Mouse (Mus musculus) intestine, embryonic 15.5 days (tissue): ENCODE data around the gene Taar3. TPM values are rescaled to one million over a fixed set of nuclear protein-coding genes. Genes with fewer than 3 reads are reported as not detected.

Source experiments
- ATAC-seq: fragments of 200-750 bp; cut with Nextera tagmentation; 2 replicates; pipeline ENCODE4 v1.8.0; 2017; ENCODE audit warnings: moderate TSS enrichment, moderate library complexity
- H3K27ac ChIP-seq: fragments of 300-500 bp; sonication (generic); 2 replicates; pipeline ENCODE4 v1.5.1; 2015; ENCODE audit warnings: mild to moderate bottlenecking, inconsistent platforms
- H3K27me3 ChIP-seq: fragments of 300-500 bp; sonication (generic); replicated peaks from 2 replicates; pipeline ENCODE4 v1.6.1; 2015; ENCODE audit warnings: inconsistent platforms
- H3K36me3 ChIP-seq: fragments of 300-500 bp; sonication (generic); 2 replicates; pipeline ENCODE4 v1.6.1; 2015; ENCODE audit warnings: inconsistent platforms
- H3K4me1 ChIP-seq: fragments of 300-500 bp; sonication (generic); replicated peaks from 2 replicates; pipeline ENCODE4 v1.6.1; 2015; ENCODE audit warnings: inconsistent platforms
- H3K4me2 ChIP-seq: fragments of 300-500 bp; sonication (generic); replicated peaks from 2 replicates; pipeline ENCODE4 v1.6.1; 2015; ENCODE audit warnings: mild to moderate bottlenecking, inconsistent platforms
- H3K4me3 ChIP-seq: fragments of 300-500 bp; sonication (generic); replicated peaks from 2 replicates; pipeline ENCODE4 v1.5.1; 2015; ENCODE audit warnings: inconsistent platforms
- H3K9ac ChIP-seq: fragments of 300-500 bp; sonication (generic); 2 replicates; pipeline ENCODE4 v1.6.1; 2015; ENCODE audit warnings: inconsistent platforms
- H3K9me3 ChIP-seq: fragments of 300-500 bp; sonication (generic); 2 replicates; pipeline ENCODE4 v1.6.1; 2016; ENCODE audit warnings: inconsistent platforms
- whole genome bisulfite sequencing: fragments of 180-500 bp; shearing (Covaris S2); methylation state at CpG from one replicate; pipeline ENCODE4 v1.1.7; 2015; 5-methylcytosine and 5-hydroxymethylcytosine counted together
- polyA plus RNA-seq: library from polyadenylated mRNA; unstranded; fragments of >200 nt; fragmentation: Nextera tagmentation; extraction: Ambion mirVana; gene quantifications from 2 replicates; pipeline ENCODE4 v1.2.1, GENCODE M21; 2015

Taar3 gene
- not detected in 2 replicates for polyA plus RNA-seq

DNA sequence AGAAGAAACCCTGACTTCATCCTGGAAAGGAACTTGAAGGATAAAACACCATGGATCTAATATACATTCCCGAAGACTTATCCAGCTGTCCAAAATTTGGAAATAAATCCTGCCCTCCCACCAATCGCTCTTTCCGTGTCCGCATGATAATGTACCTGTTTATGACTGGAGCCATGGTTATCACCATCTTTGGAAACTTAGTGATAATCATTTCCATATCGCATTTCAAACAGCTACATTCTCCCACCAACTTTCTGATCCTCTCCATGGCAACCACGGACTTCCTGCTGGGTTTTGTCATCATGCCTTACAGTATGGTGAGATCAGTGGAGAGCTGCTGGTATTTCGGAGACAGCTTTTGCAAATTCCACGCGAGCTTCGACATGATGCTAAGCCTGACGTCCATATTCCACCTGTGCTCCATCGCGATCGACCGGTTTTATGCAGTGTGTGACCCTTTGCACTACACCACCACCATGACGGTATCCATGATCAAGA, at the start of gene Taar3:
TSS of gene Taar3 (plus strand) at position 51 of the 498 bp plus-strand sequence.
- Histone ChIP-seq H3K4me3 (no peak within 1 kb of the TSS), H3K9ac (no peak within 1 kb of the TSS), H3K27me3 (no peaks in the 10 kb centered on the region), H3K9me3 (no peaks in the 10 kb centered on the region), H3K4me2 (no peak within 1 kb of the TSS), H3K27ac (no peak within 1 kb of the TSS), H3K4me1 (no peaks in the 10 kb centered on the region), H3K36me3 (no peaks in the 10 kb centered on the region)
- WGBS, result 90% methylated on average over 16 of the region's 16 CpGs
- no peak for ATAC-seq

DNA sequence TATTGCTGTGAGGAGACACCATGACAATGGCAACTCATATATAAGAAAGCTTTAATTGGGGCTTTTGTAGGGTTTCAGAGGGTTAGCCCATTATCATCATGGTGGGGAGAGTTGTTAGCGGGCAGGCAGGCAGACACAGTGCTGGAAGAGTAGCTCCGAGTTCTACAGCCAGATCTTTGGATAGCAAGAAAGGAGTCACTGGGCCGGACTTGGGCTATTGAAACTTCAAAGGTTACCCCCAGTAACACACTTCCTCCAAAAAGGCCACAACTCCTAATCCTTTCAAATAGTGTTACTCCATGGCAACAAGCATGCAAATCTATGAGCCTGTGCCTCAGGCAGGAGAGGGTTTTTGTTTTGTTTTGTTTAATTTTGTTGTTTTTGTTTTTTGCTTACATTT, 48.2 kb upstream of the Taar3 start:
- Histone ChIP-seq H3K4me1 (no peaks in the 10 kb centered on the region), H3K36me3 (no peaks in the 10 kb centered on the region), H3K4me2 (no peak overlapping the region), H3K9ac (no peak overlapping the region), H3K27ac (no peak overlapping the region), H3K9me3 (no peaks in the 10 kb centered on the region), H3K4me3 (no peak overlapping the region), H3K27me3 (no peaks in the 10 kb centered on the region)
- WGBS, result 81% methylated on average over 3 of the region's 3 CpGs
- ATAC-seq, result no peak

DNA sequence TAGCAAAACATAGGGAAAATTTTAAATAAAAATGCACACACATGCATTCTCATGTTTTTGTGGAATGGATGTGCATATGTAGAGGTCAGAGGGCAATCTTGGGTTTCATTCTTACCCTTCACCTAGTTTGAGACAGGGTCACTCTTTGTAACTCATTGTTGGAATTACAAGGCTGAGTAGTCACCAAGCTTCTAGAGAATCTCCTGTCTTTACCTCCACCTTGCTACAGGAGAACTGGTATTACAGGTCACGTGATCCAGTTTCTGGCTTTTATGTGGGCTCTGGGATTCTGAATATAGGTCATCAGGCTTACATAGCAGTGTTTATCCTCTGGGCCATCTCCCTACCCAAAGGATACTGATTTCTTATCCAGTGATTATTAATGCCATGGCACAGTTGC, 43.7 kb upstream of the Taar3 start:
- Histone ChIP-seq H3K4me2 (no peak overlapping the region), H3K27ac (no peak overlapping the region), H3K4me3 (no peak overlapping the region), H3K36me3 (no peaks in the 10 kb centered on the region), H3K27me3 (no peaks in the 10 kb centered on the region), H3K9me3 (no peaks in the 10 kb centered on the region), H3K9ac (no peak overlapping the region), H3K4me1 (no peaks in the 10 kb centered on the region)
- 88% methylated on average over 1 of the region's 1 CpGs for whole genome bisulfite sequencing
- ATAC-seq, result no peak

- Histone ChIP-seq H3K27ac (no peak within 1 kb of the TSS), H3K9ac (no peak within 1 kb of the TSS), H3K27me3 (no peaks in the 10 kb centered on the region), H3K4me2 (no peak within 1 kb of the TSS), H3K36me3 (no peaks in the 10 kb centered on the region), H3K4me1 (no peaks in the 10 kb centered on the region), H3K9me3 (no peaks in the 10 kb centered on the region), H3K4me3 (no peak within 1 kb of the TSS)
- no peak for ATAC-seq
- WGBS, result 85% methylated on average over 4 of the region's 4 CpGs
Observed at GRCm38 (mm10) chr10:23920056-23920455, 29.3 kb upstream of the Taar3 start, which contains the start of gene Taar1. Gene Taar1, plus strand, starts transcription at chr10:23920356.

- H3K4me3 ChIP-seq, result no peak overlapping the region
- no peak for ATAC-seq
- H3K27me3 ChIP-seq, result no peaks in the 10 kb centered on the region
- no peak overlapping the region for H3K4me2 ChIP-seq
- H3K4me1 ChIP-seq, result no peaks in the 10 kb centered on the region
- no peak overlapping the region for H3K27ac ChIP-seq
- H3K9me3 ChIP-seq, result no peaks in the 10 kb centered on the region
- 28% methylated on average over 3 of the region's 3 CpGs for WGBS
- no peak overlapping the region for H3K9ac ChIP-seq
- H3K36me3 ChIP-seq, result no peaks in the 10 kb centered on the region
Observed at GRCm38 (mm10) chr10:23922468-23922867, 26.9 kb upstream of the Taar3 start.

DNA sequence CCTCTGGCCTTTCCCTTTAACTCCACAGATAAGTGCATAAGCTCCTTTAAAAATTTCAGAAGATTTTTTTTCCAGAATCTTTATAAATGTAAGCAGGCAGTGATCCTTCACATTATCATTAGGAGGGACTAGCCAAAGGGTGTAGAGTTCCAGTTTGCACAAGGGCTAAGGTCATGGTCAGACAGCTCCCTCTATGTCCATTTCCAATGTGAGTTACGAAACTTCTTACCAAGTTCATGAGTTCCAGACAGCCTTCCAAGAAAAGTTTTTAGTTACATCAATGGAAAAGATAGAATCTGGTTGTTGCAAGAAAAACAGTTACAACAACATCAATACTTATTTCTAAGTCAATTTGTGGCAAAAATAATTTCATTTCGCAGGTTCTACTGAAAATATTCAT, 25.4 kb upstream of the Taar3 start:
- H3K36me3 ChIP-seq, result no peaks in the 10 kb centered on the region
- no peak overlapping the region for H3K4me3 ChIP-seq
- H3K27me3 ChIP-seq, result no peaks in the 10 kb centered on the region
- no peak for ATAC-seq
- H3K9me3 ChIP-seq, result no peaks in the 10 kb centered on the region
- no peak overlapping the region for H3K9ac ChIP-seq
- WGBS, result 83% methylated on average over 2 of the region's 2 CpGs
- no peak overlapping the region for H3K4me2 ChIP-seq
- H3K27ac ChIP-seq, result no peak overlapping the region
- no peaks in the 10 kb centered on the region for H3K4me1 ChIP-seq

- no peak for ATAC-seq
- Histone ChIP-seq H3K36me3 (no peaks in the 10 kb centered on the region), H3K27me3 (no peaks in the 10 kb centered on the region), H3K9ac (no peak overlapping the region), H3K27ac (no peak overlapping the region), H3K9me3 (no peaks in the 10 kb centered on the region), H3K4me1 (no peaks in the 10 kb centered on the region), H3K4me2 (no peak overlapping the region), H3K4me3 (no peak overlapping the region)
- WGBS, result 33% methylated on average over 4 of the region's 4 CpGs
Observed at GRCm38 (mm10) chr10:23937613-23938012, 11.7 kb upstream of the Taar3 start.

GRCm38 (mm10) chr10:23938312-23938711, 11.0 kb upstream of the Taar3 start, which contains the start of gene Taar2:
Gene Taar2, plus strand, starts transcription at chr10:23938572.
- WGBS, result 49% methylated on average over 6 of the region's 6 CpGs
- no peak within 1 kb of the TSS for H3K27ac ChIP-seq
- ATAC-seq, result no peak
- H3K4me2 ChIP-seq, result no peak within 1 kb of the TSS
- H3K9me3 ChIP-seq, result no peaks in the 10 kb centered on the region
- H3K9ac ChIP-seq, result no peak within 1 kb of the TSS
- H3K4me3 ChIP-seq, result no peak within 1 kb of the TSS
- no peaks in the 10 kb centered on the region for H3K36me3 ChIP-seq
- H3K27me3 ChIP-seq, result no peaks in the 10 kb centered on the region
- H3K4me1 ChIP-seq, result no peaks in the 10 kb centered on the region

- 77% methylated on average over 5 of the region's 5 CpGs for WGBS
- no peak overlapping the region for H3K9ac ChIP-seq
- H3K9me3 ChIP-seq, result no peaks in the 10 kb centered on the region
- no peaks in the 10 kb centered on the region for H3K4me1 ChIP-seq
- ATAC-seq, result no peak
- no peak overlapping the region for H3K27ac ChIP-seq
- H3K27me3 ChIP-seq, result no peaks in the 10 kb centered on the region
- H3K36me3 ChIP-seq, result no peaks in the 10 kb centered on the region
- H3K4me3 ChIP-seq, result no peak overlapping the region
- no peak overlapping the region for H3K4me2 ChIP-seq
Observed at GRCm38 (mm10) chr10:23942465-23942864, 6.9 kb upstream of the Taar3 start.

DNA sequence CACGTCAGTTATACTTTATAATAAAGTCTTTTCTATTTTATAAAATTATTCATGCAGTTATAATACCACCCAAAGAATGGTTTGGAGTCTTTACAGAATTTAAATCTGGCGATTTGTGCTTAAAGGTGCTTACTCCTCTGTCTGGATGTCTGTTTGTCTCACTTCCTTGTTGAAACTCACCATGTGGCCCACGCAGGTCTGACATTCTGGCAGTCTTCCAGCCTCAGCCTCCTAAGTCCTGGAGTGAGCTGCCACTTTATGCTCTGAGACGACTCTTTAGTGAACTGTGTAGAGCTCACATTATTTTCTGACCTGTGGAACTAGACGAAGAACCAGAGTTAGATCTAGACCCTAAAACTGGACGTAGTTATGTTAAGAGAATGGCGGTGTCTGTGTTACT, 1.3 kb upstream of the Taar3 start:
- Histone ChIP-seq H3K27ac (no peak overlapping the region), H3K9me3 (no peaks in the 10 kb centered on the region), H3K4me1 (no peaks in the 10 kb centered on the region), H3K4me2 (no peak overlapping the region), H3K4me3 (no peak overlapping the region), H3K27me3 (no peaks in the 10 kb centered on the region), H3K36me3 (no peaks in the 10 kb centered on the region), H3K9ac (no peak overlapping the region)
- WGBS, result 58% methylated on average over 7 of the region's 7 CpGs
- no peak for ATAC-seq

DNA sequence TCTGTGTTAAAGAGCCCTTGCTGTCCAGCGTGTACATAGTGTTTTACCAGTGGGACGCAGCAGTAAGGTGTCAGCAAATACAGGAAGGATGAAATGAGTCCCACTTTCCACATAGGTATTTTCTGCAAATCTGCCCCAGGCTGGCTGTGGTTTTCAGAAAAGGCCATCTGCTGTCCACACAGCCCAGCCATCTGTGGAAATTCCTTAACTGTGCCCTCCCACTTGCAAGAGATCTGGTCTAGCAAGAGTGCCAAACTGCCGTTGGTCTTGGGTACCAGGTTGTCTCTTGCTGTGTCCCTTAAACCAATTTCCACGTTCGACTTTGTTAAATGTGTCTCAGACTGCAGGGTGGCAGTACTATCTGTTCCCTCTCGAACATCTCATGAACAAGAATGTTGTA, 2.4 kb downstream of the Taar3 start:
- no peak for ATAC-seq
- no peaks in the 10 kb centered on the region for H3K4me1 ChIP-seq
- WGBS, result 81% methylated on average over 6 of the region's 6 CpGs
- no peak overlapping the region for H3K27ac ChIP-seq
- H3K4me3 ChIP-seq, result no peak overlapping the region
- no peak overlapping the region for H3K4me2 ChIP-seq
- H3K9ac ChIP-seq, result no peak overlapping the region
- no peaks in the 10 kb centered on the region for H3K36me3 ChIP-seq
- H3K9me3 ChIP-seq, result no peaks in the 10 kb centered on the region
- H3K27me3 ChIP-seq, result no peaks in the 10 kb centered on the region

- no peaks in the 10 kb centered on the region for H3K4me1 ChIP-seq
- H3K4me3 ChIP-seq, result no peak overlapping the region
- no peaks in the 10 kb centered on the region for H3K9me3 ChIP-seq
- no peaks in the 10 kb centered on the region for H3K36me3 ChIP-seq
- ATAC-seq, result peak; percentile 84
- H3K27me3 ChIP-seq, result no peaks in the 10 kb centered on the region
- H3K4me2 ChIP-seq, result no peak overlapping the region
- no peak overlapping the region for H3K9ac ChIP-seq
- WGBS, result 42% methylated on average over 3 of the region's 3 CpGs
- no peak overlapping the region for H3K27ac ChIP-seq
Observed at GRCm38 (mm10) chr10:23959071-23959470, 9.7 kb downstream of the Taar3 start.

GRCm38 (mm10) chr10:23960444-23960915, 11.1 kb downstream of the Taar3 start, which contains the start of gene Taar4:
Gene Taar4, plus strand, starts transcription at chr10:23960494.
- no peak for ATAC-seq
- H3K27me3 ChIP-seq, result no peaks in the 10 kb centered on the region
- no peak within 1 kb of the TSS for H3K4me2 ChIP-seq
- H3K27ac ChIP-seq, result no peak within 1 kb of the TSS
- WGBS, result 91% methylated on average over 13 of the region's 13 CpGs
- H3K9ac ChIP-seq, result no peak within 1 kb of the TSS
- H3K4me3 ChIP-seq, result no peak within 1 kb of the TSS
- H3K4me1 ChIP-seq, result no peaks in the 10 kb centered on the region
- H3K9me3 ChIP-seq, result no peaks in the 10 kb centered on the region
- H3K36me3 ChIP-seq, result no peaks in the 10 kb centered on the region
